Comparison of ENCODE assay signal across 14 mouse cellular contexts in genomic region chr10:40068595-40068994, GRCm38 (mm10). TPM values are rescaled to one million over a fixed set of nuclear protein-coding genes. Genes with fewer than 3 reads are reported as not detected.
DNase-seq lines count a peak whose midpoint lies in the region; ATAC-seq lines count a peak whose summit lies in the region.
"Had no signal": no experiment of that assay in that cellular context is flagged by ENCODE, and none has a peak within 500 bp of the region (broad histone marks: within the 10 kb centered on the region; RNA-seq: fewer than 3 reads in every experiment).

No protein-coding gene starts in this region.

- no peak overlapping the region for H3K4me2 ChIP-seq in embryonic facial prominence, embryonic 14.5 days (ENCODE audit: low read depth, low read length)
- no peak overlapping the region for H3K4me2 ChIP-seq in kidney, embryonic 14.5 days (replicated peaks; ENCODE audit: low read depth, low read length)
- H3K4me2 ChIP-seq: forebrain, embryonic 12.5 days; neural tube, embryonic 15.5 days had no signal

- 0 out of 2 replicates have a peak overlapping the region, but pooled peaks have one; percentile 44 for H3K27ac ChIP-seq in embryonic facial prominence, embryonic 14.5 days (replicated peaks; ENCODE audit: low read depth, low read length)
- H3K27ac ChIP-seq in embryonic facial prominence, embryonic 10.5 days (replicated peaks), result no peak overlapping the region
- H3K27ac ChIP-seq in kidney, embryonic 14.5 days (ENCODE audit: low read depth, low read length), result no peak overlapping the region
- H3K27ac ChIP-seq in limb, embryonic 10.5 days, result 0 out of 2 replicates have a peak overlapping the region, but pooled peaks have one; percentile 4
- H3K27ac ChIP-seq: forebrain, embryonic 12.5 days; midbrain, embryonic 10.5 days; neural tube, embryonic 15.5 days had no signal

- H3K4me1 ChIP-seq in embryonic facial prominence, embryonic 14.5 days (ENCODE audit: control insufficient read depth, insufficient read depth, low read length), result peaks cover 12% of the 10 kb centered on the region
- peaks cover 47% of the 10 kb centered on the region for H3K4me1 ChIP-seq in embryonic facial prominence, embryonic 10.5 days
- peaks cover 11% of the 10 kb centered on the region; the same call in 1 of the 2 replicates for H3K4me1 ChIP-seq in kidney, embryonic 14.5 days (ENCODE audit: control insufficient read depth, insufficient read depth, low read length)
- peaks cover 23% of the 10 kb centered on the region for H3K4me1 ChIP-seq in limb, embryonic 10.5 days
- H3K4me1 ChIP-seq: neural tube, embryonic 15.5 days had no signal

- H3K27me3 ChIP-seq in embryonic facial prominence, embryonic 14.5 days (replicated peaks; ENCODE audit: control insufficient read depth, insufficient read depth, low read length), result no peaks in the 10 kb centered on the region
- H3K27me3 ChIP-seq in embryonic facial prominence, embryonic 10.5 days (replicated peaks; ENCODE audit: low read depth, poor library complexity, severe bottlenecking), result no peaks in the 10 kb centered on the region
- H3K27me3 ChIP-seq in kidney, embryonic 14.5 days (ENCODE audit: control insufficient read depth, insufficient read depth, low read length), result no peaks in the 10 kb centered on the region
- no peaks in the 10 kb centered on the region for H3K27me3 ChIP-seq in limb, embryonic 10.5 days (ENCODE audit: low read depth, poor library complexity, severe bottlenecking)
- H3K27me3 ChIP-seq: forebrain, embryonic 12.5 days; neural tube, embryonic 15.5 days had no signal

- H3K9ac ChIP-seq in embryonic facial prominence, embryonic 14.5 days (ENCODE audit: low read depth, low read length), result no peak overlapping the region
- no peak overlapping the region for H3K9ac ChIP-seq in kidney, embryonic 14.5 days (ENCODE audit: low read depth, low read length)
- H3K9ac ChIP-seq: forebrain, embryonic 12.5 days; neural tube, embryonic 15.5 days had no signal

- no peak for ATAC-seq in embryonic facial prominence, embryonic 14.5 days (ENCODE audit: low read depth)
- ATAC-seq in kidney, embryonic 14.5 days (ENCODE audit: low FRiP score, low TSS enrichment), result no peak
- no peak for ATAC-seq in frontal cortex, adult (ENCODE audit: low TSS enrichment)
- ATAC-seq: activated CD4-positive, CD25-positive, alpha-beta regulatory T cell, adult 4 months had no signal

- H3K9me3 ChIP-seq in embryonic facial prominence, embryonic 14.5 days (ENCODE audit: control insufficient read depth, low read length), result no peaks in the 10 kb centered on the region
- no peaks in the 10 kb centered on the region for H3K9me3 ChIP-seq in embryonic facial prominence, embryonic 10.5 days
- no peaks in the 10 kb centered on the region for H3K9me3 ChIP-seq in kidney, embryonic 14.5 days (ENCODE audit: control insufficient read depth, low read length)
- H3K9me3 ChIP-seq in limb, embryonic 10.5 days (replicated peaks), result no peaks in the 10 kb centered on the region
- H3K9me3 ChIP-seq: forebrain, embryonic 12.5 days; G1E; midbrain, embryonic 10.5 days; neural tube, embryonic 15.5 days had no signal

- 69% methylated on average over 10 of the region's 10 CpGs for WGBS in embryonic facial prominence, embryonic 14.5 days
- 79% methylated on average over 10 of the region's 10 CpGs for WGBS in embryonic facial prominence, embryonic 10.5 days
- 75% methylated on average over 10 of the region's 10 CpGs for WGBS in kidney, embryonic 14.5 days
- 81% methylated on average over 10 of the region's 10 CpGs for WGBS in limb, embryonic 10.5 days

- DNase-seq in embryonic facial prominence, embryonic 14.5 days (ENCODE audit: low spot score), result no peak
- no peak for DNase-seq in embryonic facial prominence, embryonic 10.5 days (ENCODE audit: low spot score)
- DNase-seq in kidney, adult 9 months, result peak; percentile 47
- DNase-seq in B cell, adult 2 months, result peak; percentile 15 to 17
- no peak for DNase-seq in limb, embryonic 10.5 days (ENCODE audit: low spot score)
- DNase-seq in adrenal gland, postnatal 14 days, result no peak
- DNase-seq: kidney, postnatal 4 days had no signal

- H3K36me3 ChIP-seq in embryonic facial prominence, embryonic 14.5 days (ENCODE audit: control insufficient read depth, insufficient read depth, low read length), result no peaks in the 10 kb centered on the region
- H3K36me3 ChIP-seq in embryonic facial prominence, embryonic 10.5 days (replicated peaks), result no peaks in the 10 kb centered on the region
- H3K36me3 ChIP-seq in kidney, embryonic 14.5 days (ENCODE audit: control insufficient read depth, insufficient read depth, low read length), result no peaks in the 10 kb centered on the region
- H3K36me3 ChIP-seq in limb, embryonic 10.5 days, result no peaks in the 10 kb centered on the region
- H3K36me3 ChIP-seq: forebrain, embryonic 12.5 days; midbrain, embryonic 10.5 days; neural tube, embryonic 15.5 days had no signal

- H3K4me3 ChIP-seq in embryonic facial prominence, embryonic 14.5 days (ENCODE audit: low read depth, low read length), result no peak overlapping the region
- H3K4me3 ChIP-seq in embryonic facial prominence, embryonic 10.5 days, result no peak overlapping the region
- no peak overlapping the region for H3K4me3 ChIP-seq in kidney, embryonic 14.5 days (ENCODE audit: low read length)
- H3K4me3 ChIP-seq in limb, embryonic 10.5 days, result no peak overlapping the region
- H3K4me3 ChIP-seq: forebrain, embryonic 12.5 days; midbrain, embryonic 10.5 days; neural tube, embryonic 15.5 days had no signal

RNA-seq across cellular contexts. Expression of gene Mfsd4b1, which starts 43.5 kb away (rescaled TPM):
- polyA plus RNA-seq in embryonic facial prominence, embryonic 14.5 days (2014; fragmentation: Nextera tagmentation; extraction: Ambion mirVana), result 0.32 and 0.48 TPM in 2 replicates
- polyA plus RNA-seq in embryonic facial prominence, embryonic 10.5 days (2016; fragmentation: Nextera tagmentation; extraction: Ambion mirVana), result 0.05 and 0.22 TPM in 2 replicates
- 0.40 and 1.5 TPM in 2 replicates for polyA plus RNA-seq in kidney, embryonic 14.5 days (2014; fragmentation: Nextera tagmentation; extraction: Ambion mirVana)
- not detected in 2 replicates for polyA plus RNA-seq in limb, embryonic 10.5 days (2016; fragmentation: Nextera tagmentation; extraction: Ambion mirVana)
- 4.1 and 6.8 TPM in 2 replicates for total RNA-seq in adrenal gland, postnatal 14 days (2021)
- polyA plus RNA-seq: activated CD4-positive, CD25-positive, alpha-beta regulatory T cell, adult 4 months; forebrain, embryonic 12.5 days; G1E; midbrain, embryonic 10.5 days had no signal

Comparison
In these comparisons a context has a peak if more than half of its experiments do, and no peak if none do; other contexts are left out.
1. H3K27ac ChIP-seq: peak in embryonic facial prominence, embryonic 14.5 days (single experiment) and limb, embryonic 10.5 days (single experiment); none in embryonic facial prominence, embryonic 10.5 days (single experiment) and kidney, embryonic 14.5 days (single experiment).
2. DNase-seq: peak in kidney, adult 9 months (single experiment) and B cell, adult 2 months (2 of 2); none in embryonic facial prominence, embryonic 14.5 days (single experiment), embryonic facial prominence, embryonic 10.5 days (single experiment), limb, embryonic 10.5 days (single experiment) and adrenal gland, postnatal 14 days (single experiment).